Mouse (Mus musculus) forebrain, postnatal 0 days (tissue): ENCODE results near the gene Impdh1. TPM values are rescaled to one million over a fixed set of nuclear protein-coding genes. Genes with fewer than 3 reads are reported as not detected.

ENCODE experiments used
- ATAC-seq: fragments of 200-750 bp; cut with Nextera tagmentation; 2 replicates; pipeline ENCODE4 v1.8.0; 2017; ENCODE audit warnings: mild to moderate bottlenecking, moderate library complexity
- DNase-seq: peaks from one replicate; pipeline ENCODE4 v3.0.0-alpha.2; 2015
- H3K27ac ChIP-seq: fragments of 300-500 bp; sonication (generic); 2 replicates; pipeline ENCODE4 v1.5.1; 2014; ENCODE audit warnings: low read depth, mild to moderate bottlenecking, antibody characterized with exemption, low read length, moderate library complexity, mixed read lengths
- H3K27me3 ChIP-seq: fragments of 300-500 bp; sonication (generic); 2 replicates; pipeline ENCODE4 v1.6.1; 2014; ENCODE audit warnings: mild to moderate bottlenecking, low read length, mixed read lengths; ENCODE audit not compliant: insufficient read depth
- H3K36me3 ChIP-seq: fragments of 300-500 bp; sonication (generic); 2 replicates; pipeline ENCODE4 v1.6.1; 2014; ENCODE audit warnings: mild to moderate bottlenecking, moderate library complexity; ENCODE audit not compliant: insufficient read depth
- H3K4me1 ChIP-seq: fragments of 300-500 bp; sonication (generic); 2 replicates; pipeline ENCODE4 v1.6.1; 2014; ENCODE audit warnings: antibody characterized with exemption; ENCODE audit not compliant: insufficient read depth
- H3K4me2 ChIP-seq: fragments of 300-500 bp; sonication (generic); 2 replicates; pipeline ENCODE4 v1.6.1; 2014; ENCODE audit warnings: low read depth, mild to moderate bottlenecking, moderate library complexity
- H3K4me3 ChIP-seq: fragments of 300-500 bp; sonication (generic); 2 replicates; pipeline ENCODE4 v1.5.1; 2014; ENCODE audit warnings: low read depth, low read length, mixed read lengths
- H3K9ac ChIP-seq: fragments of 300-500 bp; sonication (generic); 2 replicates; pipeline ENCODE4 v1.6.1; 2014; ENCODE audit warnings: mild to moderate bottlenecking
- H3K9me3 ChIP-seq: fragments of 300-500 bp; sonication (generic); 2 replicates; pipeline ENCODE4 v1.6.1; 2016; ENCODE audit warnings: low read length
- CTCF ChIP-seq: sonication (generic); IDR thresholded peaks from 2 replicates; pipeline ENCODE4 v1.5.1; 2016; ENCODE audit warnings: antibody characterized with exemption, control low read depth, low read depth
- WGBS: fragments of 180-500 bp; shearing (Covaris S2); extraction: QIAGEN DNeasy Blood & Tissue Kit; methylation state at CpG from one replicate; pipeline ENCODE4 v1.1.7; 2014; 5-methylcytosine and 5-hydroxymethylcytosine counted together
- microRNA-seq, 2 experiments: library from miRNA; unstranded; fragments of <30 nt; microRNA quantifications; one replicate each; pipeline ENCODE4; 2016
- polyA plus RNA-seq: library from polyadenylated mRNA; unstranded; fragments of >200 nt; fragmentation: Nextera tagmentation; extraction: Ambion mirVana; gene quantifications from 2 replicates; pipeline ENCODE4 v1.2.1, GENCODE M21; 2015
- total RNA-seq: library from RNA; depleted of rRNA; stranded (reverse); fragments of >200 nt; gene quantifications from 2 replicates; pipeline ENCODE4 v1.2.3, GENCODE M21; 2014; rRNA removed

Impdh1 gene
- total and polyA plus RNA-seq, 2 experiments from 2014 or later = 27.2 to 65.9 TPM

GRCm38 (mm10) chr6:29160786-29161185 lies 55.4 kb downstream of the Impdh1 start:
- Histone ChIP-seq H3K4me2 (no peak overlapping the region), H3K9ac (no peak overlapping the region), H3K4me3 (no peak overlapping the region), H3K4me1 (peaks cover 8% of the 10 kb centered on the region; the same call in 1 of the 2 replicates), H3K27me3 (no peaks in the 10 kb centered on the region), H3K27ac (no peak overlapping the region), H3K9me3 (no peaks in the 10 kb centered on the region), H3K36me3 (peaks cover 41% of the 10 kb centered on the region)
- no peak for TF ChIP-seq CTCF
- no peak for DNase-seq
- ATAC-seq = no peak
- 93% methylated on average over 2 of the region's 2 CpGs for WGBS

GRCm38 (mm10) chr6:29156326-29156725 lies 59.8 kb downstream of the Impdh1 start:
- Histone ChIP-seq H3K4me2 (no peak overlapping the region), H3K4me1 (no peaks in the 10 kb centered on the region), H3K9ac (no peak overlapping the region), H3K4me3 (no peak overlapping the region), H3K27ac (no peak overlapping the region), H3K27me3 (no peaks in the 10 kb centered on the region), H3K36me3 (peaks cover 71% of the 10 kb centered on the region), H3K9me3 (no peaks in the 10 kb centered on the region)
- WGBS = 93% methylated on average over 5 of the region's 5 CpGs
- DNase-seq = no peak
- TF ChIP-seq CTCF = no peak
- no peak for ATAC-seq

Small RNA genes within 50 kb of the gene (microRNA-seq; reads per million reads assigned to microRNA genes)
- 0 reads per million in 2 experiments for gene Gm24303

Other genes starting within 250 kb of the Impdh1 start
- not detected in 2 replicates for gene Lep, start 156.1 kb downstream of the Impdh1 start, total RNA-seq
- not detected in 2 replicates for gene Lep, start 156.1 kb downstream of the Impdh1 start, polyA plus RNA-seq
- 32.8 and 33.5 TPM in 2 replicates for gene Rbm28, start 51.4 kb downstream of the Impdh1 start, total RNA-seq
- gene Rbm28, start 51.4 kb downstream of the Impdh1 start, polyA plus RNA-seq = 14.7 and 18.0 TPM in 2 replicates
- gene Prrt4, start 36.8 kb downstream of the Impdh1 start, total RNA-seq = 17.6 and 23.5 TPM in 2 replicates
- 9.0 and 12.1 TPM in 2 replicates for gene Prrt4, start 36.8 kb downstream of the Impdh1 start, polyA plus RNA-seq
- 16.8 and 26.4 TPM in 2 replicates for gene Hilpda, start 56.1 kb upstream of the Impdh1 start, total RNA-seq
- 37.4 and 41.2 TPM in 2 replicates for gene Hilpda, start 56.1 kb upstream of the Impdh1 start, polyA plus RNA-seq
- 0.62 TPM in 1 of 2 replicates, not detected in the other for gene Fam71f2, start 63.2 kb upstream of the Impdh1 start, total RNA-seq
- 0.64 and 0.79 TPM in 2 replicates for gene Fam71f2, start 63.2 kb upstream of the Impdh1 start, polyA plus RNA-seq
- not detected in 2 replicates for gene Fam71f1, start 102.8 kb upstream of the Impdh1 start, total RNA-seq
- gene Fam71f1, start 102.8 kb upstream of the Impdh1 start, polyA plus RNA-seq = not detected in 2 replicates
- gene Calu, start 131.7 kb upstream of the Impdh1 start, total RNA-seq = 132 and 159 TPM in 2 replicates
- gene Calu, start 131.7 kb upstream of the Impdh1 start, polyA plus RNA-seq = 122 and 134 TPM in 2 replicates
- gene Opn1sw, start 172.1 kb upstream of the Impdh1 start, total RNA-seq = 7.0 TPM in 1 of 2 replicates, not detected in the other
- gene Opn1sw, start 172.1 kb upstream of the Impdh1 start, polyA plus RNA-seq = 0.45 and 0.74 TPM in 2 replicates
- 46.6 and 56.9 TPM in 2 replicates for gene Ccdc136, start 179.9 kb upstream of the Impdh1 start, total RNA-seq
- 34.4 and 43.0 TPM in 2 replicates for gene Ccdc136, start 179.9 kb upstream of the Impdh1 start, polyA plus RNA-seq
- 4.3 and 7.9 TPM in 2 replicates for gene Flnc, start 216.9 kb upstream of the Impdh1 start, total RNA-seq
- 0.70 and 0.90 TPM in 2 replicates for gene Flnc, start 216.9 kb upstream of the Impdh1 start, polyA plus RNA-seq